Mouse (Mus musculus): ENCODE results near the gene Slx4ip. TPM values are rescaled to one million over a fixed set of nuclear protein-coding genes. Genes with fewer than 3 reads are reported as not detected.

Slx4ip gene
- polyA plus RNA-seq, 3 experiments from 2014 or later, result 4.8 to 6.7 (median 6.1) TPM

DNA sequence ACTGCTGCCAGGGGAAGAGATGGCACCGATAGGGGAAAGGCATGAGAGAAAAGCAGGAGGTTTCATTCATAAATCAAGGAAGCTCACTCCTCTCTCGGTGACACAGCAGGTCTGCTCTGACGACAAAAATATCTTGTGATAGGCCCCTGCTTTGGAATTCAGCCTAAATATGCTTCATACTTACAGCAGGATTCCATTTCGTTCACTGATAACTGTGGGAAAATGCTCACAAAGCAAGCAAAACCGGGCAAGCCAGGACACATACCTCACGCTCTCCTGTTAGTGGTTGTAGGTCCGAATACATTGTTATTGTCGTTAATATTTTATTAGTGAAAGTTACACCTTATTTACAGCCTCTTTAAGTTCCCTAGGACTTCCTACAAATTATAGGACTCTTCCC lies 216.9 kb downstream of the Slx4ip start:
- no peak for ATAC-seq

DNA sequence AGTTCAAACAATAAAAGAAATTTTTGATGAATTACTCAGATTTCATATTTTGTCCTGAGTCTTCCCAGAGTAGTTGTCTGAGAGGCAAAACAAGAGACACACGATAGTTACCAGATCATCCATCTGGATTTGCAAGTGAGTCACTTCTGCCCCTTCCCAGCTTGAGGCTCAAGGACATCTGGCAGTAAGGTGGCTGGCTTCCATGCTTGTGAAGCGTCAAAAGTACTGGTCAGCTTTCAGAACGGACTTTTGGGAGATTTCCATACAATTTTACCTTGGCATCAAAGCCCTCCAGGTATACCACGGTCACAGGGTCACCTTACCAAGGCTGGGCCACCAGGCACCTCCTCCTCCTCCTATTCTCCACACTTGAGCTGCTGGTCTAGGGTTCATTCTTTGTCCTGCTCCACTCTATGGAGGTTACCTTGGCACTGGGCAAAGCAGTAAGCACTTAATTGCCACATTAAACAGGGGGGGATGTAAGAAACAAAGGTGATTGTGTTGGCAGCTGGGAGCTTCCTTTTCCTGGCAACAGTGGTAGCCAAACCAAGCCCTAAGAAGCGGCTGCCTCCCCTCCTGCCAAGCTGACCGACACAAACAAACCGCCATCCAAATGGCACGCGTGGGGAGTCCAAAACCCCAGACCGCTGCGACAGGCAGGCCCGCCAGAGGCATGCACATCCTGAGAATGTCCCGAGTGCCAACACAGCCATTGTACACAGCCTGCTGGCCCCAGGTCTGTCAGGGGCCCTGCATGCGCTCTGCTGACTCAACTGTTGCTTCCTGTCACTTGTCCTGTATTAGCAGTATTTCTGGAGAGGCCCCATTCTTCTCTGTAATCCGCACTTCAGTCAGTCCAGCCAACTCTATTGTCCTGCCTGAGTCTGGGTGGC lies 218.5 kb downstream of the Slx4ip start:
- ATAC-seq, result no peak

DNA sequence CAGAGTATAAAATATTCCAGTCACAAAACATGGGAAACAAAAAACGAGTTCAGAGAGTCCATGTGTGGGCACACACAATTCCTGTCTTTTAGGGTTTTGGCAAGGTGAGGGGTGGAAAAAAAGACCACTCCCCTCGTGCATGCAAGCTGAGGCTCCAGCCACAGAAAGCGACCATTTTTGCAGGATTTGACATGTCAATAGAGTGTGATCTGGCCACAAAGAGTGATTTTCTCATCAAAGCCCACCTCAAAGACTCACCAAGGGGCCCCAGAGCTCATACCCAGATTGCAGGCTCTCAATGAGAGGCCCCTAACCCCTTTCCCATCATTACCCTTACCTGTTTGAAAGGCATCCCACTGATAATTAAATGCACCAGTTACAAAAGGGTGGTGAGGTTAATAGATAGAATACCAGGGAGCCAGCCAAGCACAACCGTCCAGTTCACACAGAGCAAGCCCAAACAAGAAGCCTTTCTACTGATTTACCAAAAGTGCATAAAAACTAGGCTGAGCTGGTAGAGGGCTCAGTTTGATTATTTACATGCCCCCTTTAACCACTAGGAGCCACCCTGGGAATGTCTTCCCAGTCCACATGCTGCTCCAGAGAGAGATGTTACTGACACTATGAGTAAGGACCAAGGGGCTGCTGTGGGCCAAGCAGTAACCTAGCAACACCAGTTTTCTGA lies 219.3 kb downstream of the Slx4ip start:
- no peak for ATAC-seq

DNA sequence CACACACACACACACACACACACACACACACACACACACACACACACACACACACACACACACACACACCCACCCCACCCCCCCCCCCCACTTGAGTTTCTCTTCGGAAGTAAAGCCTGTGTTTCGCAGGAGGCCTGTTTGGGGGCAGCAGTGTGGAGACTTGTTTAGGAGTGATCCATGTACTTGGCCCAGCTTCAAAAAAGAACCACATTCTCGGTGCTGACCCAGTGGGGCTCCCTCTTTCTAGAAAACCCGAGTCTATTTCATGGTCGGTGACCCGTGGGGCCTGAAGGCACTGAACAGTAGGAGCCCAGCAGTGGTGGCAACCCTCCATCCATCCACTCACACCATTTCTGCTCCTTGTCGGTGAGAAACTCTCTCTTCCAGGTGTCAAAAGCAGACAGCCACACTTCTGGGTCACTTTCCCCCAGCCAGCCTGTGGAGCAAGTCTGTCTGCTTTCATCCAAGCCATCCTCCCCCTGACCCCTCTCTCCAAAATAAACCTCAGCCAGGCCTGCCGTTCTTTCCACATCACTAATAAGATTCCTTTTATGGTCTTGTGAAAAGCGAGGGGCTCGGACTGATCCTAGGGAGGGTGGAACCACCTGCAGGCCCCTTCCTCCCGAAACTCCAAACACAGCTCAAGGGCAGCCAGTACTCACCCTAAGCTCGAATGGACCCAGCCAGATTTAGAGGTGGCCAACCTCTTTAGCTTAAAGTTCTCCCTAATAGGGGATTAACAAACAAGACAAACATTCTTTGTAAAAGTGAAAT lies 222.5 kb downstream of the Slx4ip start:
- no peak for ATAC-seq

DNA sequence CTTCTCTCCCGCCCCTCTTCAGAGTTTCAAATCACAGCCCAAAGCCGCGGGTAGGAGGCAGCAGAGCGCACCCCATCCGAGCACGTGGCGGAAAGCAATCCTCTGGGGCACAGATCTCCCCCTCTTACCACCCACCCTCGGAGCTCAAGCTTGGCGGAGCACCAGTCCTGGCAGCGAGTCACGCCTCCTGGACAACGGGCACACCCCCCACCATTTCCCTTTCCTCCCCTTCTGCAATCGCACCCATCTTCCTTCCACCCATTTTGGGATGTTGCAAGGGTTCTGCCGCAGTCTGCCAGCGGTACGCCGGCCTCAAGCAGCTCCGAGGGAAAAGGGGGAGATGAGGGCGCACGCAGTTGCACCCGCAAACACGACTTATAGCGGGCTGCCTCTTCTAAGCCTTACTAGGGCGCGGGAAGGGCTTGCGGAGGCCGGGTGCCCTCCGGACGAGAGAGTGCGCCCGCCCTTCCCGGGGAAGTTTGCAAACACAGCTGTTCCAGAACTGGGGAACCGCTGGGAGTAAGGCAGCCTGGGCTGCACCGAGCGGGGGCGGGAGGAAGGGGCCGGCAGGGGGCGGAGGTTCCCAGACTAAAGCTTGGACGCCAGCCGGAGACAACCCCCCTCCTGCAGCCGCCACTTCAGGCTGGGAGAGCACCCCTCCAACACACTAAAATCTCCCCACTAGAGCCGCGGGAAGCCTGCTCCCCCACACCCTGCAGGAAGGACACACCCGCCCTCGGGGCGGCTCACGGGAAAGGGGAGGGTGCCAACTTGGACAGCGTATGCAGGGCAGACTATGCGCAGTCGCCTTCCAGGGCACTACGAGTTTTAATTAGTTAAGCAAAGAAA lies 223.5 kb downstream of the Slx4ip start:
- no peak for ATAC-seq

DNA sequence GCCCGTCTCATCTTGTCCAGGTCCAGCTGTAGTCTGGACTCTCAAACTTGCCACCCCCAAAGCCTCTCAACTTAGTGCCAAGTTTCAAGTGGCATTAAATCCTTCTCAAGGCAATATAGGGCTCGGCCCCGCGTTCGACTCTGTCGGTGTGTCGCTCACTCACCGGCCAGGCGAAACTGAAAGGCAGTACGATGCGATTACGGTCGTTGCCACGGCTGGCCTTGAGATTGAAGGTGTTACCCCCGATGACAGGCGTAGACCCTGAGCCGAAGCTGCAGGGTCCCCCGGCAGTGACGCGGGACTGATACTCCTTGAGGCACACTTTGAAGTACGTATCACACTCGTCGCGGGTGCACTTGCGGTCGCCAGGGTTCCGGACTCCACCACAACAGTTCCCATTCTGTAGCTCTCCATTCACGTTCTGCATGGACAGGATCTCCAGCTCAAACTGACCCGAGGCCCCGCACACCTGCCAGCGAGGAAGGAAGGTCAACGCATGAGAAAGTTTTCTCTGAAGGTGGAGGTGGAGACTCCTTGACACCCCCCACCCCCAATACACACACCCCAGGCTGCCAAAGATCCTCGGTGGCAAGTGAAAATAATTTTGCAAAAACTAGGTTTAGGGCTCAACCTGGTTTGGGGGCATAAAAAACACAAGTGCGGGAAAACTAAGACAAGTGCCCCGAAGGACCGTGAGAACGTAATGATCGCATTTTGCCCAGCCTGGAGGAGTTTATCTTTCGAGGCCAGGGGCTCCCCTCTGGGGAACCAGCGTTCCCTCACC lies 224.4 kb downstream of the Slx4ip start:
- ATAC-seq, result no peak

DNA sequence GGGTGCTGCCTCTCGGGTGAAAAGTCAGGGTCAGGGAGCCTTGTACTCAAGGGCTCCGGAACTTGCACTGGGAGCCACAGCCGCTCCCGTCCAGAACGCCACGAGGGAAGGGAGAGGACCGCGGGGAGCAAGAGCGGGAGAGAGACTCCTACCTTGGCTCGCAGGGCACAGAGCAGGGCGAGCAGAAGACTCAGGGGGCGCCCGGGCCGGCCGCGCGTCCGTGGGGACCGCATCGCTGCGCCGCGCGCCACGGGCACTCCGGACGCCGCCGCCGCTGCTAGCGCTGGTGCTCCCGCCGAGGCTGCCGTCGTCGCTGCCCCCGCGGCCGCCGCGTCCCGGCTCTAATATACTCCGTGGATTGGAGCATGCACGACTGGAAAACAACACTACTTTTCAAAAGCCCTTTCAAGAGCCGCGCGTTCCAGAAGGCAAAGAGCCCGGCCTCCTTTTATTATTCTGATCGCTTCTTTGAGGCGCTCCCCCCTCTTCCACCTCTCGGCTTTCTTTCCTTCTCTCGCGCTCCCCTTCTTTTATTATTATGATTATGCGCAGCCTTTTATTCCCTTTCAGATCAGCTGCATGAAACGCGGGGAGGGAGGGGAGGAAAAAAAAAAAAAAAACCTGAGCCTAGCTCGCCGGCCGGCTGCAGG lies 225.1 kb downstream of the Slx4ip start, which contains the start of gene Jag1:
TSS of gene Jag1 (minus strand) at position 620 of the 650 bp plus-strand sequence.
- no peak for ATAC-seq

DNA sequence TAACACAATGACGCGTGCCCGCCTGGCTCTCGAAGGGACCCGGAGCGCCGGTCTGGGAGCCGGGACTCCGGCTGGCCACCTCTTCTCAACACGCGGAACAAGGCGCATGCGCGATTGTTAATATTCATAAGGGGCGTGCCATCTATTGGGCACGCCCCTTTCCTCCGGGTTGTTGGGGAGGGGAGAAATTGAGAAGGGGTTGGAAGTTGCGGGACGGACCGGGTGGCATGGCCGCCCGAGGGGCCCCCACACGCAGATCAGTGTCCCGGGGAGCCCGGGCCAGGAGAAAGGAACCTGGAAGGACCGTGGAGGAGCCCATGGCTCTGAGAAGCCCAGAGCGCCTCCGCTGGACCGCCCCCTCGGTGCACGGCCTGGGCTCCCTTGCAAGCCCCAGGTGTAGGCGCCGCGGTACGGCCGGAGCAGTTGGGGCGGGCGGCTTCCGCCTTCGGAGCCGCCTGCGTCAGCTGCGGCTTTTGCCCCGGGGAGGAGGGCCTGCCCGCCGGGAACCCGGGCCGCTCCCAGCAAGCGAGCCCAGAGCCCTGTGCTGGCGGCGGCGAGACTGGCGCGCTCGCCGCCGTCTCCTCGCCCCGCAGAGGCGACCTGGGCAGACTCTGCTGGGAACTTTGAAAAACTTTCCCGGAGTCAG lies 225.8 kb downstream of the Slx4ip start:
- ATAC-seq, result peak; percentile 59

DNA sequence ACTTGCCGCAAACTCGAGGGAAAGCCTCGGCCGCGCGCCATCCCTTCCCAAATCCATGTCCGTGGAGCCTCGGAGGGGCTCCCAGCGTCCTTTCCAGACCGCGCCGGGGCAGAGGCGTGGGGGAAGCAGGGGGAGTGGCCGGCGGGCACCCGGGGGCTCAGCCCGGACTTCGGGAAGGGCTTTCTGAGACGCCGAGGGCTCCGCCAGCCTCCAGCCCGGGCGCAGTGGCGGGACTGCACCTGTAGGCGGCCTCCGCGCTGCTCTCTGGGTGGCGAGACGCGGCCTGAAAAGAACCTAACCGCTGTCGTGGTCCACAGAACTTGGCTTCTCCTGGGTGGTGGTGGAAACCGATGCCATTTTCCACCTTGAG lies 226.3 kb downstream of the Slx4ip start:
- peak; percentile 51 for ATAC-seq

Other genes starting within 250 kb of the Slx4ip start
- gene Snap25, start 177.8 kb upstream of the Slx4ip start, polyA plus RNA-seq (2017; shearing (Covaris generic)), result not detected
- gene AL731706.2, start 5.5 kb upstream of the Slx4ip start, polyA plus RNA-seq (2017; shearing (Covaris generic)), result 10 to 100 TPM in 2 of 3 experiments, not detected in 1; 13.1 to 24.4 TPM
- 10 to 100 TPM; 14.1 to 26.3 (median 18.6) TPM for gene AL731706.1, start 171 bp downstream of the Slx4ip start, polyA plus RNA-seq (2017; shearing (Covaris generic))
- 10 to 100 TPM; 11.4 to 13.7 (median 11.5) TPM for gene Mkks, start 171 bp downstream of the Slx4ip start, polyA plus RNA-seq (2017; shearing (Covaris generic))
- under 1 TPM; 0.13 to 0.86 (median 0.77) TPM for gene Jag1, start 225.4 kb downstream of the Slx4ip start, polyA plus RNA-seq (2017; shearing (Covaris generic))